Mouse (Mus musculus) embryo, embryonic 10.5 days (tissue): ENCODE results near the gene Ndufa7.
A peak's percentile ranks its signal among the peaks of the same experiment; 100 is the strongest.
"Not testable (repeated sequence)": the region's sequence is repeated elsewhere in the genome, so short reads cannot be mapped to it uniquely, and the experiment has no call there.

Source experiments
- DNase-seq: peaks from one replicate; pipeline ENCODE4 v3.0.0-alpha.2; 2015; ENCODE audit warnings: low spot score

The Ndufa7 gene

GRCm38 (mm10) chr17:33875797-33876196 is 51.4 kb downstream of the Ndufa7 start:
- peak; percentile 42 for DNase-seq

- DNase-seq = not testable (repeated sequence)
Observed at GRCm38 (mm10) chr17:33884320-33884719, 59.9 kb downstream of the Ndufa7 start.

GRCm38 (mm10) chr17:33887802-33888201 is 63.4 kb downstream of the Ndufa7 start:
- not testable (repeated sequence) for DNase-seq
